Mouse (Mus musculus) ES-CJ7 (cell line): ENCODE results near the gene Omp.

Source experiments
- DNase-seq: peaks from one replicate; pipeline ENCODE4 v3.0.0; 2011; ENCODE audit warnings: low read depth, low spot score

The Omp gene

DNA sequence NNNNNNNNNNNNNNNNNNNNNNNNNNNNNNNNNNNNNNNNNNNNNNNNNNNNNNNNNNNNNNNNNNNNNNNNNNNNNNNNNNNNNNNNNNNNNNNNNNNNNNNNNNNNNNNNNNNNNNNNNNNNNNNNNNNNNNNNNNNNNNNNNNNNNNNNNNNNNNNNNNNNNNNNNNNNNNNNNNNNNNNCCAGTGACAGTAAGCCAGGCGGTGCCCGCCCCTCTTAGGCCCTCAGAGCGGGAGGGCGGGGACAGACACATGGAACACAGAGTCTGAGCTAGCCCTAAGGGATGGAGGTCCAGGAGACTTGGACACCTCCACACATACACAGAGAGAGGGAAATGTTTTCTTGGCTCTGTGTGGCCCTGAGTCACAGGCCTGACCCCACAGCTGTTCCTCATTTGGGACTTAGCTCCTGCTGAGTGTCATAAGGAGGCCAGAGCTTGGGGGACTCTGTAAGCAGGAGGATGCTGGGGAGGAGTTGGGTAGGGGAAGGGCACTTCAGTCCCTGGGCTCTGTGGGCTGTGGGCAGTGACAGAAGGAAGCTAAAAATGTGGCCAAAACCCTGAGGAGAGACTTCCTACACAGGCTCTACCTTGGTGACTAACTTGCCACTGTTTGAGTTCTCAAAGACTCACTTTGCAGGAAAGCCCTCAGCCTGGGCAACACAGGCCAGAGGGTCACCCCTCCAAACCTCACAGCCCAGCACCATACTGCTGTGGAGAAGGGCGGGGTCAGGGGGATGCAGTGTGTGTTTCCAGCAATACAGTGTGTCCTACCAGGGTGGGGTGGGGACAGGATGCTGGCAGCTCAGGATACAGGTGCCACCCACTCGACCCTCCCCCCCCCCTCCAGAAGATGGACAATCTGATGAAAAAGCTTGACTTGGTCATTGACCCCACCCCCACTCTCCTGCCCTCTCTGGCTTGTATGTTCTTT is 26.1 kb upstream of the Omp start:
- no peak for DNase-seq

DNA sequence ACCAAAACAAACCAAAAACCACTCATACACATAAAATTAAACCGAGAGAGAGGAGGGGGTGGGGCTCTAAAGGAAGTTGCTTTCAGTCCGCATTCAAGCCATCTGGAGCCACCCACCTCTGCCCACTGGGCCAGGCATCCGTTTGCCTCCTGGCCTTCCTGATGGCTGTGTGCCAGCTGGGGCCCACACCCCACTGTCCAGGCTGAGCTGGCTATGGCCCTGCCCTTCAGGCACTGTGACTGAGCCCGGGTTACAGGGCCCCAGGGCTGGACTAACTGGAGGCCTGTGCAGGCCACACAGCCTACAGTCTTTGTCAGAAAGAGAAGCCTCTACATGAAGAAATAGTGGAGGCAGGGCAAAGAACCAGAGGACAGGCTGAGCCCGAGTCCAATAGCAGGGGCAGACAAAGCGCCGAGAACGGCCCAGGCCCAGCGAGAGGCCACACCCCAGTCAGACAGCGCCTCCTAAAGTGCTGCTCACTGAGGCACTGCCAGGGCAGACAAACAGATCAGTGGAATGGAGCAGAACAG is 19.8 kb upstream of the Omp start:
- no peak for DNase-seq

DNA sequence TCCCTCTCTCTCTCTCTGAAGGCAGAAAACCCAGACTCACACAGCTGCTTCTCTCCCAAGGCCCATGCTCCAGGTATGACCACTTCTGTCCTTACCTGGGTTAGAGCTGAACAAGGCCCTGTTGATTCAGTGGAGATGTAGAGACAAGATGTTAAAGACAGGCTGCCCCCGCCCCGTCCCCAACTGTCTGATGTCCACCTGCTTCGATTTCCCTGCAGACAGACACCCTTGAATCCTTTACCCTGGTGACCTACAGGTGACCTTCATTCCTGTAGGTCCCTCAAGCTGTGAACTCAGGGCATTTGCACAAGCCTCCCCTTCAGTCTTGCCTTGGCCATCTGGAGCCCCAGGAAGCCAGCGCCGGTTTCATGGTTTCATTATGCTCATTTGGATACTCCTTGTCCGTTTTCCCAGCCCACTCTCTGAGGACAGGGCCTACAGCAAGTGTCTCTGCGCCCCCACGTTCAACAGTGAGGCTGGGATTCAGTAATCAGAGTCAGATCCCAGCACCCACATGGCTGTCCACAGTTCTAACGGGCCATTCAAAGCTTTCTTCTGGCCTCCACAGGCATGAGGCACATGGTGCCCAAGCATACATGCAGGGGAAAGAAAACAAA is 19.2 kb upstream of the Omp start:
- DNase-seq: no peak

DNA sequence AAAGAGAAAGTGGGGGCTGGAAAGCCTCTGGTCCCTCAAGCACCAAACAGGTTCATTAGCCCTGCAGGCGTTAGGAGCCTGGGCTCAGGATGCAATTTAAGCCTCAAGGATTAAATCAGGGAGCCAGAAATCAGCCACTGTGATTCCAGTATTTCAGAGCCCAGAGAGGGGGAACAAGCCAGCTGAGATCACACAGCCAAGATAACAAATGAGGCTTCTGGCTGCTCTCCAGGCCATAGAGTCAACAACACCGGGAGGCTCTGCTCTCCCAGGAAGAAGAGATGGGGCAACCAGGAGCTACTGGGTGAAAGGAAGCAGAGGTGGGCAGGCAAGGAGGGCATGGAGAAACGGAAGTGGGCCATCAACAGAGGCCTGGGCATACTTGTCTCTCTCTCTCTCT is 18.4 kb upstream of the Omp start:
- DNase-seq: no peak

DNA sequence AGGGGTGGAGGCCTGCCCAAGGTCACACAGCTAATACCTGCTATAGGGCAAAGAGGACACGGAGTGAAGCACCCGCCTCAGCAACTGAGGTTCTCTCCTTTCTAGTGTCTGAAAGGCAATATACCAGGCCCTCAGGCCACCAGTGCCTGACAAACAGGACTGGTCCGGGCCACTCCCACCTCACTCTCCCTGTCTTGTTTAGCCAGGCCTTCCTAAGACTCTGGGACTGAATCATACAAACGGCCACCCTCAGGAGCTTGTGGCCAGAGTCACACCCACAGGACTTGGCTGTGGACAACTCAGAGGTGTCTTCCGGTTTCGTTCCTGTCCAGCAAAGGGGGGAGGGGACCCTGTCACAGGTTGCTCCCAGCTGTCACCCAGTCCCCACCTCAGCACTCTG is 16.9 kb upstream of the Omp start:
- DNase-seq: no peak

DNA sequence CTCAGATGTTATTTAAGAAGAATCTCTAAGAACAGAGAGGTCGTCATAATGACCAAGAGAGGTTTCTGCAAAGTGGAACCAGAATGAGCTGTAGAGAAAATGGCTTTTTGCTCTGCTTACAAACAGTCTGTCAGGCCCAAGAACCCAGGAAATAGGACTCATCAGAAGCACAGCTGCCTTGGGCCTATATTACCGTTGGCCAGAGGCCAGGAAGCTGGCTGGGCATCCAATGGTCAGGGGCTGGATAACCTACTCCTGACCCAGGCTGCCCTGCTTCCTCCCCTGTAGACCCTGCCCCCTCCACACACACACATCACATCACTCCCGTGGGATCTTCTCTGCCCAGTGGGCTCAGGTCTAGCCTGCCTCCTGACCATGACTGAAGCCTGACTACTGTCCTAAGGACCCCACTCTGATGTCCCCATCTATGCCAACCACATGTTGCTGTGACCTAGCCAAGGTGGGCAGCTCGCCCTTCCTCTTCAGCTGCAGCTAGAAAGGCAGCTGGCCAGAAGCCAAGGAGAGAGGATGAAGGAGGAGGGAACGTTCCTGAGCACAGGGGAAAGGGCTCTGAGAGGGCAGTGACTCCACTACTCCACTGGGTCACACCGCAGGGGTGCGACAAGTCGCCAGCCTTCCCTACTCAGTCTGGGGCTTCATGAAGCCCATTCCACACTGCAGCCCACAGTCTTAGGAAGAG is 14.9 kb upstream of the Omp start:
- DNase-seq: no peak

DNA sequence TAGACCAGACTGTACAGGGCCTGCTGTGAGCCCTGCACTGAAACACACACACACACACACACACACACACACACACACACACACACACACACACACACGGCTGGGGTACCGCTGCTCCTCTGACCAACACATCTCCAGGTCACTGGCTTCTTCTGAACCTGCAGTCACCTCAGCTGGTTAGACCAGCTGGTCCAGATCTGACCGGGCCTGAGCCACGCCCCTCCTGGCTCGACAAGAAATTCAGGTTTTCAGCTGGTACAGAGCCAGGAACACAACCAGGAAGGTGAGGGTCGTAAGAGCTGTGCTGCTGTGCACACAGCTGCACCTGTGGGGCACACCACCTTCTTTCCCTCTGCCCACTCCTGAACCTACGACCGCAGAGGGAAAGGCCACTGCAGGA is 13.2 kb upstream of the Omp start:
- DNase-seq: no peak

DNA sequence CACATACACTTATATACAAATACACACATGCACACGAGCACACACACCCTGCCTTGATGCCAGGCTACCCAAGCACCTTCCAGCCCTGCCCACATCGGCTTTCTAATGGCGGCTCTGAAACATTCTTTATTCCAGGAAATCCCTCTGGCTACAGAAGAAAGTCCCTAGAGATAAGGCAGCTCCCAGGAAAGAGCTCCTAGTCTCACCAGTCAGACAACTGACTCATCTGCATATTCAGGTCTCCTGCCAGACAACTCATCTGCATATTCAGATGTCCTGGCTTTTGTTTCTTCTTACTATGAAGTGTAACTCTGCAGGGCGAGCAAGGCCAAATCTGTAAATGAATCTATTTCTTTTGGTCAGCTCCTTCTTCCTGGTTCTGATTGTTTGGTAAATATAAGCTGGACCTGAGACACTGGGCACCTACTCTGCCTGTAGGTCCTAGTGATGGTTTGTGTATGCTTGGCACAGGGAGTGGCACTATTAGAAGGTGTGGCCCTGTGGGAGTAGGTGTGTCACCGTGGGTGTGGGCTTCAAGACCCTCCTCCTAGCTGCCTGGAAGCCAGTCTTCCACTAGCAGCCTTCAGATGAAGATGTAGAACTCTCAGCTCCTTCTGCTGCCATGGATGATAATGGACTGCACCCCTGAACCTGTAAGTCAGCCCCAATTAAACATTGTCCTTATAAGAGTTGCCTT is 12.5 kb upstream of the Omp start:
- DNase-seq: peak; percentile 77

DNA sequence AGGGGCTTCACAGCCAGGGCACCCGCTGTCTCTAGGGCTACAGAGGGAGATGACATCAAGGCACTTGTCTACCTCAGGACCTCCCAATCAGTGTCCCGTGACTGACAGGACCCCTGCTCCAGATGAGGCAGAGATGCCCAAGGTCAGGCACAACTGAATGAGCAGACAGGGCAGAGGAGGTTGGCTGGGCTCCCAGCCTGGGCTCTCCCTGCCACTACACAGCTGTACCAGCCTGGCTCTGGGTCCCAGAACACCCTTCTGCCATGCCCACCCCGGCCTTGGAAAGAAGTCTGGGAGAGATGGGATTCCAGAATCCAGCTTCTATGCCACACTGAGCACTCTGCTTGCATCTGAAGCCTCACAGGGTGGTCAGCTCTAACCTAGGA is 11.0 kb upstream of the Omp start:
- DNase-seq: no peak

DNA sequence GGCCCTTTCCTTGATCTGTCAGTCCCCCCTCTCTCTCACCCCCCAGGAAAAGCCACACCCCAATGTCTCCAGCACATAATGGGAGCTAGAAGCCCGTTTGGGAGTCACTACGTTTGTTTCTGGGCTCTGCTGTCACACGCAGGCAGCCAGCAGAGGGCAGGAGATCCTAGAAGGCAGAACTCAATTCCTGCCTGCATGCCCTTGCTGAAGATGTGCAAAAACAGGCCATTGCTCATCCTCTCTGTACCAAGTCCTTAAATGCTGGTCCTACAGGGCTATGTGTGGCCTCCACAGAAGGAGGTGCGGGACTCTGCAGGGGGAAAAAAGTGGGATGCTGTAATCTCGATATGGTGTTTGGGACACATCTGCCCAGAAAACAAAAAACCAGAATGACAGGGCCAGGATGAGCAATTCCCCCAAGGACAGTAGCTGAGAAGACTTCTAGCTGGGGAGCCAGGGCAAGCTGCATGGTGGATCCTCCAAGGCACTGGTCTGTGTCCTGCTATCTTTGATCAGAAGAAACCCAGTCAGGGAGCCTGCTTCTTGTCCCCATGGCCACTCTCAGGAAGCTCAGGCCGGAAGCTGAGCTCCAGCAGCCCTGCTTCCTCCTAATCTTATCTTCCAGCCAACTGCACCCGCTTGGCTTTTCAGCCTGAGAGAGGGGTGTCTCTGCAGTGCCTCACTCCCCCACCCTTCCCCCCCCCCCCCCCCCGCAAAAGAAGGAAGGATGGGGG is 10.4 kb upstream of the Omp start:
- peak; percentile 68 for DNase-seq

DNA sequence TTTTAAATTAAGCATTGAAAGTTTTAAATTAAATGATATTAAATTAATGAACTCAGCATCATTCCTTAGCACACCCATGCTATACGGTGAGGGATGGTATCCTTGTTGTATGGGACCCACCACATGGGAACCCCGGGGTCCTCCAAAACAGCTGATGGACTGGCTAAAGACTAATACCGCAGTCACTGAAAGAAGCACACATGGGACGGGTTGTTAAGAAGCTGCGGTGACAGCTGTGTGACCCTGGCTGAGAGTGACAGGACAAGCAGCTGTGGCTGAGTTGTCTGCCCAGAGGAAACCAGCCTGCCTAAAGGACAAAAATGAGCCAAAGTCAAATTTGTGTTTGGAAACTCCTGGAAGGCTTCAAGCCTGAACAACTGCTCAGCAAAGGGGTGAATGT is 8.6 kb upstream of the Omp start:
- no peak for DNase-seq

DNA sequence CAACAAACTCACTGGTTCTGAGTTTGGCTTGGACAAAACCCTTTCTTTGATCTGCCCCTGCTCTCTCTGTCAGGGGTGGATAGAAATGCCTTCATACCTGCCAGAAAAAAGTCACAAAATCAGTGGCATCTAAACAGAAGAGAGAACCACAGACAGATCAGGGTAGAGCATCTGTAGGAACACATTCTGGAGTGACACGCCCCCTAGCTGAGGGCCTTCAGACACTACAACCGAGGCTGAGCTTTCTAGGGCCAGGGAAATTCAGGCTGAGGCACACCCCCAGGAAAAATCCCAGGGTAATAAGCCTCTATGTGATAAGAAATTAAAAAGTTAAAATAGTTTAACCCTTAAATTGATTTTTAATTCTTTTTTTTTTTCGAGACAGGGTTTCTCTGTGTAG is 8.0 kb upstream of the Omp start:
- no peak for DNase-seq

DNA sequence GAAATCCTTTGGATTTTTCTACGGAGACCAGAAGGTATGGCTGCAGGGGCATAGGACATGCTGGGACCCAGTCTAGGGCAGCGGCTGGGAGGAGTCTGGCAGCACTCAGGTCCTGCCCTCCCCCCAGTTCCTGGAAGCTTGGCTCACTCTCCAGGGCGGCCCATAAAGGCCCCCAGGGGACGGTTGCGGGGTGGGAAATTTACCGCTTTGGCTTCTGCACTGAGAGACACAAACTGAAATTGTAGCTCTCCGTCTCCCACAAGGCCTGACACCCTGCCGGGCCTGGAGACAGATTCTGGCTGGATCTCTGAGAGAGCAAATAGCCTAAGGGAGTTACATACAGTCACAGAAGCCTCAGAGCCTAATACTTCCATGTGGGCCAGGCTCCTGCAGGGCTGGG is 7.1 kb upstream of the Omp start:
- no peak for DNase-seq

DNA sequence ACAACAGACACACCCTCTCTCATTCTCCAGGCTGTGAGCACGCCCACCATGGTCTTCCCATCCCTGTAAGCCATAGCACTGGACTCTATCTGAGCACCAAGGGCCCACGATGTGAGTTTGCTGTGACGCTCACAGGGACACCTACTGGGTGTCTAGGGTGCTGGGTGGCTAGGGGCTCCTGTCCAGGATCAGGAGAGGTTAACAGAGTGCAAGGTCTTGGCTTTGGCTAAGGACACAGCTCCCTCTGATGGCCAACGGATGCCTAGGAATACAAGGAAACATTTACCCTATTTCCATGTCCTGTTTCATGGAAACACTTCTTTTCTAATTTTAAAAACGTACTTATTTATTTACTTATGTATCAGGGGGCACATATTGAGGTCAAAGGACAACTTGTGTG is 5.2 kb upstream of the Omp start:
- no peak for DNase-seq

DNA sequence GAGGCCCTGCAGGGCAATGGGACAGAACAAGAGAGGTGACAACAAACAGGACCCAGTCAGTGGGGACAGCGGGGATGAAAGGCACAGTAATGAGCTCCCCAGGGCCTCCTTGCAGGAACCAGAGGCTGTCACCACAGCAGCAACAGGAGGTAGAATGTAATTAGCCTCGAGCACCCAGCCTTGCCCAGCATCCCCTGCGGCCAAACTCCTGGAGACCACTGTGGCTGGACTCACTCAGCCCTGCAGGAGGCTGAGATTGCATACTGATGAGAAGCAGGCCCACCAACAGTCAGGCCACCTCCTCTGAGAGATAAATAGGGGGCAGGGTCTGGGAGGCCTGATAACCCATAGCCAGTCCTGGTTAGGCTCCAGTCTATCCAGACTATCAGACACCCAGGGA is 4.5 kb upstream of the Omp start:
- no peak for DNase-seq

DNA sequence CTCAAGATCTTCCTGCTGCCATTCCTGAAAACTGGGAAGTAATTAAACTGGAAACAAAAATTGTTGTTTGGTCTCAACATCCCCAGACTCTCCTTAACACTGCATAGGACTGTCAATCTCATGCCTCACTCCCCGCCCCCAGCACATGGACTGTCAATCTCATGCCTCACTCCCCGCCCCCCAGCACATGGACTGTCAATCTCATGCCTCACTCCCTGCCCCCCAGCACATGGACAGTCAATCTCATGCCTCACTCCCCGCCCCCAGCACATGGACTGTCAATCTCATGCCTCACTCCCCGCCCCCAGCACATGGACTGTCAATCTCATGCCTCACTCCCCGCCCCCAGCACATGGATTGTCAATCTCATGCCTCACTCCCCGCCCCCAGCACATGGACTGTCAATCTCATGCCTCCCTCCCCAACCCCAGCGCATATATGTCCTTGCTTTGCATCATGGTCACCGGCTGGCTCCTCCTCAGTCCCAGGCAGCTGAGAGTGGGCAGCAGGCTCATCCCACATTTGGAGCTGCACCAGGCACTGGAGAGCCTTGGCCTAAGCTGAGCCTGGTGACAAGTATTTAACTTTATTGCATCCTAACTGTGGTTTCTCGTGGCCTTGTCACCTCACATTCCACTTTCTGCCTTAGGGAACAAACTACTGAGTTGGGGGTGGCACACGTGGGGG is 3.6 kb upstream of the Omp start:
- DNase-seq: no peak

DNA sequence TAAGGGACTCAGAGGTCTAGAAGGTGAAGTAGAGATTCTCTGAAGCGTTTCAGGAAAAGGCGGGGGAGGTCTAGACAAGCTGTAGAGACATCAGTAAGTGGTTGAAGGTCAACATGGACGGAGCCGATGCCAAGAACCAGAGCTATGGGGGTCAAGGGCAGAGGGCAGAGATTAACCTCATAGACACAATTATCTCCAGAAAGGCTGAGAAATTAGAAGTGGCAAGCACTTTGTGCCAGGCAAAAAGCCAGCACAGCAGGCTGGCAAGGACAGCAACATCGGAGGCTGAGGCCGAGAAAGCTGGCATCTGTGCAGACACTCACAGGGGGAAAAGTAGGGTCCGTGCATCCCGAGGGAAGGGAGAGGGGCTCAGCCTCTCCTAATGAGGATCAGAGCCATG is 2.5 kb upstream of the Omp start:
- no peak for DNase-seq

DNA sequence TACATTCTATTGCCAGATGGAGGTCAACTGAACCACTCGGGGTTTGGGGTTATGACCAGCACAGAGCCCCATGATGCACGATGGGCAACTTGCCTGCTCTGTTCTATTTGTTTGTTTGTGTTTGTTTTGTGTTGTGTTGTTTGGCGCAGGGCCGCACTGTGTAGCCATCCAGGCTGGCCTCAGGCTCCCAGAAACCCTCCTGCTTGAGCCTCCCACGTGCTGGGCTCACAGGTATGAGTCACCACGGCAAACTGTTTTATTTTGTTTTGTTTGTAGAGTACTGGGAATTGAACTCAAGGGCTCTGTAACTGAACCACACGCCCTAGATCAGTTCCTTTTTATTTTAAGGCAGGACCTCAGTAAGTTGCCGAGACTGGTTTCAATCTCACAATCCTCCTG is 1.1 kb upstream of the Omp start:
- no peak for DNase-seq

DNA sequence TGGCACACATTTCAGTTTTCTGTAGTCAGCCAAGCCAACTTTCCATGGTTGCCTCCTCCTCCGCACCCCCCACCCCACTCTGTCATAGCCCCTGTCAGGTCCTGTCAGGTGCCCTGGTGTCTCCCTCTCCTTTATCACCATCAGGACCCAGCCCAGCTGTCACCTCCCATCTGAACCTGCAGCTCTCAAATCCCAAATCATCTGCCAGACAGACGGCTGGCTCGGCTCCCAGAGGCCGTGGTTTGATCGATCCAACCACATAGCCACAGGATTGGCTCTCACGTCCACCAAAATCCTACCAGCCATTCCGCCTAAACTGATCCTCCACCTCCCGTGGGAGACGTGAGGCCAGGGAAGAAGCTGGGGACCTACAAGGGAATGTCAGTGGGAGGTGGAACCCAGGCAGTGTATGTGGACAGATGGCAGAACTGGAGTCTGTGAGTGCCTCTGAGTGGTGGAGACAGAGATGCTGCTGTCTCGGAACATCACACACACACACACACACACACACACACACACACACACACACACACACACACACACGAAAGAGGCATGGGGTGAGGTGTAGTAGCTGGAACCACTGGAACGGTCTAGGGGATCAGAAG is 642 bp upstream of the Omp start:
- DNase-seq: no peak

DNA sequence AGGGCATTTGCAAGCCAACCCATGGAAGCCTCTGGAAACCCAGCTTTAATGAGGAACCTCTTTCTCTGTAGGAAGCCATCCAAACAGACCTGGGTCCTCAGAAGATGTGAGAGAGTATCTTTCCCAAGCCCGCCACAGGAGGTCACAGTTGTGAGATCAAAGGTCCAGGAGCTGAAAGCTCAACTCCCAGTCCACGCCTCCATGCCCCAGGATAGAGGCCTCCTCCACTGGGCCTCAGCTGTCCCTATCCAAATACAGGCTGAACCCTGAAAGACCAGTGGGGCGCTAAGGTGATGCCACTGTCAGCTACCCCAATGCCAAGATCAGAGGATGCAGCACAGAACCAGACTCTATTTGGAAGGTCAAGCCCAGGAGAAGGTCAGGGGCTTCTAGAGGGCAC is 2.7 kb downstream of the Omp start:
- DNase-seq: no peak
